Mouse (Mus musculus) kidney, embryonic 14.5 days (tissue): Measurements from ENCODE around the gene Zfp740. TPM values are rescaled to one million over a fixed set of nuclear protein-coding genes. Genes with fewer than 3 reads are reported as not detected.
A peak's percentile ranks its signal among the peaks of the same experiment; 100 is the strongest.

Source experiments
- ATAC-seq: fragments of 200-750 bp; cut with Nextera tagmentation; 2 replicates; pipeline ENCODE4 v1.8.0; 2017; ENCODE audit warnings: moderate number of reproducible peaks, mild to moderate bottlenecking, moderate TSS enrichment, moderate library complexity; ENCODE audit not compliant: low FRiP score, low TSS enrichment
- H3K27ac ChIP-seq: fragments of 300-500 bp; sonication (generic); 2 replicates; pipeline ENCODE4 v1.5.1; 2014; ENCODE audit warnings: low read depth, mild to moderate bottlenecking, low read length, moderate library complexity, mixed read lengths
- H3K27me3 ChIP-seq: fragments of 300-500 bp; sonication (generic); 2 replicates; pipeline ENCODE4 v1.6.1; 2014; ENCODE audit warnings: mild to moderate bottlenecking, low read length; ENCODE audit not compliant: control insufficient read depth, insufficient read depth
- H3K36me3 ChIP-seq: fragments of 300-500 bp; sonication (generic); 2 replicates; pipeline ENCODE4 v1.6.1; 2014; ENCODE audit warnings: low read length, mixed read lengths; ENCODE audit not compliant: control insufficient read depth, insufficient read depth
- H3K4me1 ChIP-seq: fragments of 300-500 bp; sonication (generic); 2 replicates; pipeline ENCODE4 v1.6.1; 2014; ENCODE audit warnings: low read length, mixed read lengths; ENCODE audit not compliant: control insufficient read depth, insufficient read depth
- H3K4me2 ChIP-seq: fragments of 300-500 bp; sonication (generic); replicated peaks from 2 replicates; pipeline ENCODE4 v1.6.1; 2014; ENCODE audit warnings: low read depth, mild to moderate bottlenecking, low read length
- H3K4me3 ChIP-seq: fragments of 300-500 bp; sonication (generic); 2 replicates; pipeline ENCODE4 v1.5.1; 2014; ENCODE audit warnings: mild to moderate bottlenecking, low read length
- H3K9ac ChIP-seq: fragments of 300-500 bp; sonication (generic); 2 replicates; pipeline ENCODE4 v1.6.1; 2014; ENCODE audit warnings: low read depth, mild to moderate bottlenecking, low read length, moderate library complexity
- H3K9me3 ChIP-seq: fragments of 300-500 bp; sonication (generic); 2 replicates; pipeline ENCODE4 v1.6.1; 2016; ENCODE audit warnings: low read length; ENCODE audit not compliant: control insufficient read depth
- WGBS: fragments of 180-500 bp; shearing (Covaris S2); extraction: QIAGEN DNeasy Blood & Tissue Kit; methylation state at CpG from one replicate; pipeline ENCODE4 v1.1.7; 2014; 5-methylcytosine and 5-hydroxymethylcytosine counted together
- polyA plus RNA-seq: library from polyadenylated mRNA; unstranded; fragments of >200 nt; fragmentation: Nextera tagmentation; extraction: Ambion mirVana; gene quantifications from 2 replicates; pipeline ENCODE4 v1.2.1, GENCODE M21; 2014

The Zfp740 gene
- polyA plus RNA-seq, 1 experiment from 2014 or later = 59.9 TPM

DNA sequence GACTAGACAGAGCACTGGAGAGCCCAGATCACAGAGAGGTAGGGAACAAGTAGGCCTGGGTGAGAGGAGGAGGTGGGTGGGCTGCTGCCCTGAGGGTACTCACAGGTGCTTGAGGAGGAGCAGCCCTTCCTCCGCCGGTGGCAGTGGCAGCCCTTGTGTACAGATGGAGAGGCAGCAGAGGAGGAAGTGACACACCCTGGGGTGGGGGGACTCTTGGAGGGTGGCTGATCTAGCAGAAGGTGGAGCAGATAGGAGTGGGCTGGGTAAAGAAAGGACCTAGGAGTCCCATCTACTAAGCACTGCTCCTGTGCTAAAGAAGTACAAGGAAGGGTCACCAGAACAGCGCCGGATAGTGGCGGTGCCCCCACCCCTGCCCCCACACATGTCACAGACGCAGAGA is 28.7 kb downstream of the Zfp740 start, which contains the start of gene Itgb7:
Itgb7 (minus strand) TSS at position 197 of the 400 bp plus-strand sequence.
- no peak within 1 kb of the TSS for H3K27ac ChIP-seq
- peaks cover 6% of the 10 kb centered on the region; the same call in 1 of the 2 replicates for H3K36me3 ChIP-seq
- peaks cover 10% of the 10 kb centered on the region for H3K4me1 ChIP-seq
- WGBS = 49% methylated on average over 6 of the region's 6 CpGs
- H3K4me3 ChIP-seq = no peak within 1 kb of the TSS
- no peaks in the 10 kb centered on the region for H3K9me3 ChIP-seq
- no peak for ATAC-seq
- no peaks in the 10 kb centered on the region for H3K27me3 ChIP-seq
- no peak within 1 kb of the TSS for H3K9ac ChIP-seq
- no peak within 1 kb of the TSS for H3K4me2 ChIP-seq

DNA sequence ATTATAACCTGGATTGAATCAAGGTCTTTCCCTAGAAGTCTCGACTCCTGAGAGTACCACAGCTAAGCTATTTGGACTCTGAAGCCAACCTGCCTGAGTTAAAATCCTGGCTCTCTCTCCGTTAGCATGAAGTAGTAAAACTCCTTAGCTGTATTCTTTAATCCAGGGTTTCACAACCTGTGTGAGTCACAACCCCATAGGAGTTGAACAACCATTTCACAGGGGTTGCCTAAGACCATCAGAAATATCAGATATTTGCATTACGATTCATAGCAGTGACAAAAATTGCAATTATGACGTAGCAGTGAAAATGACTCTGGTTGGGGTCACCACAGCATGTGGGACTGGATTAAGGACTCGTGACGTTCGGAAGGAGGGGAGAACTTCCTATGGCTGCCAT is 29.7 kb downstream of the Zfp740 start:
- Histone ChIP-seq H3K9me3 (no peaks in the 10 kb centered on the region), H3K27ac (no peak overlapping the region), H3K4me2 (no peak overlapping the region), H3K4me3 (no peak overlapping the region), H3K36me3 (peaks cover 6% of the 10 kb centered on the region; the same call in 1 of the 2 replicates), H3K4me1 (peaks cover 10% of the 10 kb centered on the region), H3K9ac (no peak overlapping the region), H3K27me3 (no peaks in the 10 kb centered on the region)
- WGBS = 84% methylated on average over 7 of the region's 7 CpGs
- no peak for ATAC-seq

DNA sequence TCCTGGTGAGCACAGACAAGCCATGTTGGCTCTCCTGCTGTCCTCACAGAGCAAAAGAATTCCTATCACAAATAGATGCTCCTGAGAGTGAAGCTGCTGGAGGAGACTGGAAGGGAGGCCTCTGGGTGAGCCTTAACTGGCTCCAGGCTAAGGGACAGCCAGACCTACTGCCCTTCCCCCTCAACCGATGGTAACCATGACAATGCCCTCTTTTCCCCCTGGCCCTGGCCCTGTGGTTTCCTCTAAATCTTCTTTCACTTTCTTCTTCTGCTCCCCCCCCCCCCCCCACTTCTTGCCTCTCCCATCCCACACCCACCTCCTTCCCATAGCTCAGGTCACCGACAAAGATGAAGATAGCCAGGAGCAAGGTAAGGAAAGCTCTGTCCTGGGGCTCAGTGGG is 30.8 kb downstream of the Zfp740 start:
- ATAC-seq = no peak
- no peak overlapping the region for H3K27ac ChIP-seq
- WGBS = 33% methylated on average over 2 of the region's 2 CpGs

DNA sequence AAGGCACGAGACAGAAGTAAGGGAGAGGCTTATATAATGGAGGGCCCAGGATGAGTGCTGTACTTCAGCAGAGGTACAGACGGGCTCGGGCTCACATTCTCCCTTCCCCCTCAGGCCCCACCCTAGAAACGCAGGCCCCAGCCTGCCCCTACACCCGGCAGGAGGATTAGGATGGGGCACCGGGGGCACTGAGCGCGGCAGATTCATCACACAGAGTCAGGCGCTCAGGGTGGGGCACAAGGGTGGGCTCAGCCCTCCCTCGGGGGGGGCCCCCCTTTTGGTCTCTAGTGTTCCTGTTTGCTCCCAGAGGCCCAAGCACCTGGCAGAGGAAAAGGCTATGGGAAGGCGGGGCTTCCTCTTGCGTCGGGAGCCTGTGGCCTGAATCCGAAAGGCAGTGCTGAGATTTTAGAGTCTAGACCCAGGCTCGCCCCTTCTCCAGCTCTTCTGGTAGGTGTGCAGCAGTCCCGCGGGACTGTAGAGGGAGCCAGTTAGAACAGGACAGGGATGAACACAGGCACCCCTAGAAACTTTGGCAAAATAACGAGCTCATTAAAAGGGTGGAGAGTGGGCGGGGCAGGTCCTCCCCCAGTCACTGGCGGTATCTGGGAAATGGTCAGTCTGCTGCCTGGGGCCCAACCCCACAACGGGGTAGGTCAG is 32.5 kb downstream of the Zfp740 start:
- peaks cover 10% of the 10 kb centered on the region for H3K4me1 ChIP-seq
- no peak overlapping the region for H3K4me3 ChIP-seq
- ATAC-seq = no peak
- 29% methylated on average over 21 of the region's 21 CpGs for WGBS
- no peaks in the 10 kb centered on the region for H3K27me3 ChIP-seq
- peak overlapping the region; percentile 17; the same call in 1 of the 2 replicates for H3K4me2 ChIP-seq
- H3K27ac ChIP-seq = no peak overlapping the region
- no peak overlapping the region for H3K9ac ChIP-seq
- no peaks in the 10 kb centered on the region for H3K9me3 ChIP-seq
- peaks cover 12% of the 10 kb centered on the region; the same call in 1 of the 2 replicates for H3K36me3 ChIP-seq

More for the DNA sequence above, 30.8 kb downstream of the Zfp740 start:
- Histone ChIP-seq H3K4me1 (peaks cover 10% of the 10 kb centered on the region), H3K36me3 (peaks cover 11% of the 10 kb centered on the region; the same call in 1 of the 2 replicates), H3K27me3 (no peaks in the 10 kb centered on the region), H3K4me2 (no peak overlapping the region), H3K9me3 (no peaks in the 10 kb centered on the region), H3K4me3 (no peak overlapping the region), H3K9ac (no peak overlapping the region)

DNA sequence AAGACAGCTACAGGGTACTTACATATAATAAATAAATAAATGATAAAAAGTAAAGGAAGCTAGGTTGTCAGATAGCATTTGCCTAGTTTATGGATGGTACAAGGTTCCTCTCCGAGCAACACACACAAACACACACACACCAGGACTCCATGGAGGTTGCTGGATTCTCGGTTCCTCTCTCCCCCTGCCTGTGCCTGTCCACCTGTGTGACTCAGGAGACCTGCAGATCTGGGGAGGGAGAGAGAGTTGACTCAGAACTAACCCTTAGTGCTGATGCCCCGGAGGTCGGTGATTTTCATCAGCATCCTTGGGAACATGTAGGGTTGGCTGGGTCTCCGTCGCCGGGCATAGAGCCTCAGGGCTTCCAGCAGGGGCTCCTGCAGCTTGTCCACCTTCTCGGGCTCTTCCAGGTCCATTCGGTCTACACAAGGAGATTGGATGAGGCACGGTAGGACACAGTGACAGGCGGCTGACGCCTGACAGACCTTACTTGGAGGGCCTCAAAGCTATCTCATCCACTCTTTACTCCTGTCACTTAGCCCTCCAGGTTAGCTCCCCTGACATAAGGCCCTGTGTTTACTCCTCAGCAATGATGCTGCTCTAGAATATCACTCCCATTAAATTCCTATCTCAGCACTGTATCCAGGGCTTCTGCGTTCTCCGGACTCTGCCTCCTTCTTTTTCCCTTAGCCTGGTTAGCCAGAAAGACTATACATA is 35.7 kb downstream of the Zfp740 start:
- 88% methylated on average over 14 of the region's 14 CpGs for WGBS
- no peak overlapping the region for H3K4me2 ChIP-seq
- H3K27me3 ChIP-seq = no peaks in the 10 kb centered on the region
- no peak overlapping the region for H3K9ac ChIP-seq
- H3K9me3 ChIP-seq = no peaks in the 10 kb centered on the region
- H3K4me3 ChIP-seq = no peak overlapping the region
- H3K4me1 ChIP-seq = peaks cover 20% of the 10 kb centered on the region
- H3K27ac ChIP-seq = no peak overlapping the region
- ATAC-seq = no peak
- peaks cover 12% of the 10 kb centered on the region; the same call in 1 of the 2 replicates for H3K36me3 ChIP-seq

DNA sequence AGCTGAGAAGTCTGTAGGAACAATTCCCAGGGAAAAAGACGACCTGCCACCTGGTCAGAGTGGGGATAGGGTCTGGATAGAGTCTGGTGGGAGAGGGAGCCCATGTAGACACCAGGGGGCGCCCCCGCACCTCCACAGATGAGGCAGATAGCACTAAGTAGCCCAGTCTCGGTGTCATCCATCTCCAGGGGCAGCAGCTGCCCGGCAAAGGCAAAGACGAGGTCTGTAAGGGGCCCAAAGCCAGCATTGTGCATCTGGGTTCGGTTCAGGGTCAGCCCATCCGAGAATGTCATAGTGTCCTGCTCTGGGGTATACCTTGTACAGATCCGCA is 36.2 kb downstream of the Zfp740 start:
- Histone ChIP-seq H3K36me3 (peaks cover 12% of the 10 kb centered on the region; the same call in 1 of the 2 replicates), H3K27ac (no peak overlapping the region), H3K4me2 (no peak overlapping the region), H3K9ac (no peak overlapping the region), H3K4me1 (peaks cover 25% of the 10 kb centered on the region), H3K4me3 (no peak overlapping the region), H3K27me3 (no peaks in the 10 kb centered on the region), H3K9me3 (no peaks in the 10 kb centered on the region)
- ATAC-seq = peak; percentile 79
- 11% methylated on average over 9 of the region's 9 CpGs for WGBS

DNA sequence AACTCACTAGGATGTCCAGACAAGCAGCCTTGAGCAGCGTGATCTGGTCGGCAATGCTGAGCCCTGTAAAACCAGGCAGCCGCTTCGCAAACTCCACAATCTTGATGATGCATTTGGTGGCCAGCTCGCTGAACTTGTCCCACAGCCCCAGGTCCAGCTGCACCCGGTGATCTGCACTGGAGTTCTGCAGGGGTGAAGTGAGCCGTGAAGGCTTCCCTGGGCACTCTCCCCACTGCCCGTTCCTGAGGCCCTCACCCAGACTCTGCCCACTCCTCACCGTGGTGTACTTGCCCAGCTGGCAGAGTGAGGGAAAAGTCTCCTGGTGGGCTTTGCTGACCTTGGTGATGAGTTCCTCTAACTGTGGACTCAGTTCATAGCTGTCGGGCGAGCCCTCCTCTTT is 36.8 kb downstream of the Zfp740 start:
- Histone ChIP-seq H3K36me3 (peaks cover 12% of the 10 kb centered on the region; the same call in 1 of the 2 replicates), H3K4me3 (no peak overlapping the region), H3K9ac (no peak overlapping the region), H3K27ac (no peak overlapping the region), H3K9me3 (no peaks in the 10 kb centered on the region), H3K27me3 (no peaks in the 10 kb centered on the region), H3K4me1 (peaks cover 29% of the 10 kb centered on the region), H3K4me2 (no peak overlapping the region)
- no peak for ATAC-seq
- 63% methylated on average over 11 of the region's 11 CpGs for WGBS

DNA sequence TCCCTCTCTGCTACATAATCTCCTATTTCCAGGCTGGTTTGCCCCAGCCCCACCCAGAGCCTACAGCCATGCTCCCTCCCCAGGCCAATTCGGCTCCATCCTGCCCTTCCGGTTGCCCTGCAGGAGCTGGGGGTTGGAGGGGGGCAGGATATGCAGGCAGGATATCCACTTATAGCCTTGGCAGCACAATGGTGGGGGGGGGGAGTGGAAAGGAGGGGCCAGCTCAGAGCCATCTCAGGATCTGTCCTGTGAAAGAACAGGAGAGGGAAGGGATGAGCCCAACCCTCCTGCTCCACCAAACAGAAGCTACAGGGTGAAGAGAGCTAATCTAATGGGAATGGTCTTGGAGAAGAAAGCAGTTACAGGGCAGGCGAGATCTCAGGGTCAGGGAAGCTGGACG is 37.6 kb downstream of the Zfp740 start:
- peaks cover 27% of the 10 kb centered on the region; the same call in 1 of the 2 replicates for H3K4me1 ChIP-seq
- H3K36me3 ChIP-seq = peaks cover 12% of the 10 kb centered on the region; the same call in 1 of the 2 replicates
- H3K9ac ChIP-seq = no peak overlapping the region
- no peaks in the 10 kb centered on the region for H3K9me3 ChIP-seq
- no peak overlapping the region for H3K4me2 ChIP-seq
- no peak for ATAC-seq
- 77% methylated on average over 4 of the region's 4 CpGs for WGBS
- no peak overlapping the region for H3K4me3 ChIP-seq
- H3K27ac ChIP-seq = no peak overlapping the region; the same call in 1 of the 2 replicates
- H3K27me3 ChIP-seq = no peaks in the 10 kb centered on the region; the same call in 1 of the 2 replicates
